Mouse (Mus musculus) liver, embryonic 11.5 days (tissue): Measurements from ENCODE around the gene Olfr955. TPM values are rescaled to one million over a fixed set of nuclear protein-coding genes. Genes with fewer than 3 reads are reported as not detected.

Source experiments
- ATAC-seq: fragments of 200-750 bp; cut with Nextera tagmentation; replicated peaks from 2 replicates; pipeline ENCODE4 v1.8.0; 2017; ENCODE audit warnings: moderate number of reproducible peaks, mild to moderate bottlenecking, moderate TSS enrichment, moderate library complexity; ENCODE audit not compliant: low FRiP score
- DNase-seq: peaks from one replicate; pipeline ENCODE4 v3.0.0-alpha.2; 2017; ENCODE audit warnings: low spot score
- H3K27ac ChIP-seq: fragments of 300-500 bp; sonication (generic); 2 replicates; pipeline ENCODE4 v1.5.1; 2014; ENCODE audit warnings: mild to moderate bottlenecking, low read depth, low read length, control low read depth
- H3K27me3 ChIP-seq: fragments of 300-500 bp; sonication (generic); replicated peaks from 2 replicates; pipeline ENCODE4 v1.6.1; 2014; ENCODE audit warnings: low read length, mixed read lengths; ENCODE audit not compliant: control insufficient read depth, insufficient read depth
- H3K36me3 ChIP-seq: fragments of 300-500 bp; sonication (generic); 2 replicates; pipeline ENCODE4 v1.6.1; 2014; ENCODE audit warnings: mild to moderate bottlenecking, low read length, moderate library complexity, mixed read lengths; ENCODE audit not compliant: control insufficient read depth, insufficient read depth
- H3K4me1 ChIP-seq: fragments of 300-500 bp; sonication (generic); replicated peaks from 2 replicates; pipeline ENCODE4 v1.6.1; 2014; ENCODE audit warnings: low read length, mixed read lengths; ENCODE audit not compliant: control insufficient read depth, insufficient read depth
- H3K4me2 ChIP-seq: fragments of 300-500 bp; sonication (generic); 2 replicates; pipeline ENCODE4 v1.6.1; 2014; ENCODE audit warnings: mild to moderate bottlenecking, control low read depth, moderate library complexity
- H3K4me3 ChIP-seq: fragments of 300-500 bp; sonication (generic); 2 replicates; pipeline ENCODE4 v1.5.1; 2014; ENCODE audit warnings: low read depth, low read length, control low read depth
- H3K9ac ChIP-seq: fragments of 300-500 bp; sonication (generic); 2 replicates; pipeline ENCODE4 v1.6.1; 2014; ENCODE audit warnings: low read depth, low read length, control low read depth
- H3K9me3 ChIP-seq: fragments of 300-500 bp; sonication (generic); 2 replicates; pipeline ENCODE4 v1.6.1; 2016; ENCODE audit warnings: low read length, inconsistent platforms, mixed read lengths; ENCODE audit not compliant: control insufficient read depth
- WGBS: fragments of 180-500 bp; shearing (Covaris S2); extraction: QIAGEN DNeasy Blood & Tissue Kit; methylation state at CpG from one replicate; pipeline ENCODE4 v1.1.7; 2014; 5-methylcytosine and 5-hydroxymethylcytosine counted together
- polyA plus RNA-seq: library from polyadenylated mRNA; unstranded; fragments of >200 nt; fragmentation: Nextera tagmentation; extraction: Ambion mirVana; gene quantifications from 2 replicates; pipeline ENCODE4 v1.2.1, GENCODE M21; 2014

Gene Olfr955
- not detected in 2 replicates for polyA plus RNA-seq

GRCm38 (mm10) chr9:39471844-39472243 lies at the start of gene Olfr955:
TSS of gene Olfr955 (minus strand) at chr9:39471944.
- Histone ChIP-seq H3K4me2 (no peak within 1 kb of the TSS), H3K36me3 (no peaks in the 10 kb centered on the region), H3K9me3 (no peaks in the 10 kb centered on the region), H3K27ac (no peak within 1 kb of the TSS), H3K27me3 (no peaks in the 10 kb centered on the region), H3K4me3 (no peak within 1 kb of the TSS), H3K9ac (no peak within 1 kb of the TSS), H3K4me1 (no peaks in the 10 kb centered on the region)
- ATAC-seq = no peak
- 56% methylated on average over 1 of the region's 1 CpGs for WGBS
- DNase-seq = no peak

- no peak for DNase-seq
- H3K4me3 ChIP-seq = no peak overlapping the region
- no peak for ATAC-seq
- H3K9ac ChIP-seq = no peak overlapping the region
- H3K9me3 ChIP-seq = no peaks in the 10 kb centered on the region
- no peaks in the 10 kb centered on the region for H3K27me3 ChIP-seq
- H3K27ac ChIP-seq = no peak overlapping the region
- no peaks in the 10 kb centered on the region for H3K4me1 ChIP-seq
- H3K4me2 ChIP-seq = no peak overlapping the region
- no peaks in the 10 kb centered on the region for H3K36me3 ChIP-seq
These were observed 46.9 kb upstream of the Olfr955 start for GRCm38 (mm10) chr9:39518595-39518994.

GRCm38 (mm10) chr9:39515531-39515930 lies 43.8 kb upstream of the Olfr955 start, which contains the start of gene Olfr957:
TSS of gene Olfr957 (minus strand) at chr9:39515809.
- WGBS = 54% methylated on average over 3 of the region's 3 CpGs
- Histone ChIP-seq H3K27me3 (no peaks in the 10 kb centered on the region), H3K36me3 (no peaks in the 10 kb centered on the region), H3K4me3 (no peak within 1 kb of the TSS), H3K9ac (no peak within 1 kb of the TSS), H3K9me3 (no peaks in the 10 kb centered on the region), H3K27ac (no peak within 1 kb of the TSS), H3K4me1 (no peaks in the 10 kb centered on the region), H3K4me2 (no peak within 1 kb of the TSS)
- no peak for ATAC-seq
- no peak for DNase-seq

GRCm38 (mm10) chr9:39509412-39509811 lies 37.7 kb upstream of the Olfr955 start:
- Histone ChIP-seq H3K27me3 (no peaks in the 10 kb centered on the region), H3K9me3 (no peaks in the 10 kb centered on the region), H3K9ac (no peak overlapping the region), H3K4me3 (no peak overlapping the region), H3K27ac (no peak overlapping the region), H3K4me2 (no peak overlapping the region), H3K4me1 (no peaks in the 10 kb centered on the region), H3K36me3 (no peaks in the 10 kb centered on the region)
- ATAC-seq (no peak), DNase-seq (no peak)
- 78% methylated on average over 9 of the region's 9 CpGs for WGBS

GRCm38 (mm10) chr9:39508998-39509397 lies 37.3 kb upstream of the Olfr955 start:
- WGBS = 10% methylated on average over 6 of the region's 6 CpGs
- Histone ChIP-seq H3K4me3 (no peak overlapping the region), H3K27me3 (no peaks in the 10 kb centered on the region), H3K4me2 (no peak overlapping the region), H3K4me1 (no peaks in the 10 kb centered on the region), H3K9ac (no peak overlapping the region), H3K9me3 (no peaks in the 10 kb centered on the region), H3K36me3 (no peaks in the 10 kb centered on the region), H3K27ac (no peak overlapping the region)
- DNase-seq (no peak), ATAC-seq (no peak)

- no peak within 1 kb of the TSS for H3K4me3 ChIP-seq
- 90% methylated on average over 2 of the region's 2 CpGs for WGBS
- no peak within 1 kb of the TSS for H3K4me2 ChIP-seq
- no peak within 1 kb of the TSS for H3K9ac ChIP-seq
- H3K9me3 ChIP-seq = no peaks in the 10 kb centered on the region
- no peak for DNase-seq
- no peak within 1 kb of the TSS for H3K27ac ChIP-seq
- no peaks in the 10 kb centered on the region for H3K4me1 ChIP-seq
- no peak for ATAC-seq
- H3K36me3 ChIP-seq = no peaks in the 10 kb centered on the region
- H3K27me3 ChIP-seq = no peaks in the 10 kb centered on the region
These were observed 22.2 kb upstream of the Olfr955 start, which contains the start of gene Olfr44 for GRCm38 (mm10) chr9:39493895-39494294. TSS of gene Olfr44 (minus strand) at chr9:39493995.

GRCm38 (mm10) chr9:39456401-39456800 lies 15.3 kb downstream of the Olfr955 start, which contains the start of gene Olfr954:
TSS of gene Olfr954 (plus strand) at chr9:39456701.
- 74% methylated on average over 6 of the region's 6 CpGs for WGBS
- Histone ChIP-seq H3K36me3 (no peaks in the 10 kb centered on the region), H3K4me2 (no peak within 1 kb of the TSS), H3K27me3 (no peaks in the 10 kb centered on the region), H3K9me3 (no peaks in the 10 kb centered on the region), H3K4me3 (no peak within 1 kb of the TSS), H3K9ac (no peak within 1 kb of the TSS), H3K27ac (no peak within 1 kb of the TSS), H3K4me1 (no peaks in the 10 kb centered on the region)
- ATAC-seq (no peak), DNase-seq (no peak)

- H3K27ac ChIP-seq = no peak within 1 kb of the TSS
- no peaks in the 10 kb centered on the region for H3K27me3 ChIP-seq
- DNase-seq (no peak), ATAC-seq (no peak)
- no peak within 1 kb of the TSS for H3K4me3 ChIP-seq
- no peaks in the 10 kb centered on the region for H3K4me1 ChIP-seq
- no peak within 1 kb of the TSS for H3K4me2 ChIP-seq
- H3K9ac ChIP-seq = no peak within 1 kb of the TSS
- no peaks in the 10 kb centered on the region for H3K9me3 ChIP-seq
- no peaks in the 10 kb centered on the region for H3K36me3 ChIP-seq
These were observed 44.7 kb downstream of the Olfr955 start, which contains the start of gene Olfr952 for GRCm38 (mm10) chr9:39427048-39427447. TSS of gene Olfr952 (minus strand) at chr9:39427148.
